Comparison of ENCODE assay signal across 8 mouse cellular contexts in genomic region chr14:67608262-67608661, GRCm38 (mm10).
DNase-seq lines count a peak whose midpoint lies in the region; ATAC-seq and TF ChIP-seq lines count a peak whose summit lies in the region.

No protein-coding gene starts in this region.

- H3K36me3 ChIP-seq in embryonic facial prominence, embryonic 10.5 days (replicated peaks) = no peaks in the 10 kb centered on the region
- H3K36me3 ChIP-seq in kidney, adult 2 months (ENCODE audit: control insufficient read depth, insufficient read depth, low read length) = no peaks in the 10 kb centered on the region
- H3K36me3 ChIP-seq in lung, embryonic 15.5 days = no peaks in the 10 kb centered on the region
- no peaks in the 10 kb centered on the region for H3K36me3 ChIP-seq in thymus, adult 2 months (ENCODE audit: control insufficient read depth, insufficient read depth, low read length)

- peak overlapping the region; percentile 42 for H3K4me3 ChIP-seq in embryonic facial prominence, embryonic 10.5 days
- no peak overlapping the region for H3K4me3 ChIP-seq in kidney, adult 2 months (ENCODE audit: insufficient read depth, low read depth, low read length)
- 0 out of 2 replicates have a peak overlapping the region, but pooled peaks have one; percentile 3 for H3K4me3 ChIP-seq in lung, embryonic 15.5 days
- no peak overlapping the region for H3K4me3 ChIP-seq in thymus, adult 2 months (ENCODE audit: control insufficient read depth, insufficient read depth, low read length)

- peak; percentile 37 for DNase-seq in ES-CJ7 (ENCODE audit: low read depth, low spot score)
- peak; percentile 45 for DNase-seq in embryonic facial prominence, embryonic 10.5 days (ENCODE audit: low spot score)
- DNase-seq in kidney, adult 2 months = peak; percentile 31
- peak; percentile 64 for DNase-seq in yolk sac, embryonic 10.5 days (ENCODE audit: low spot score)
- no peak for DNase-seq in thymus, adult 2 months
- no peak for DNase-seq in spleen, postnatal 10 days (ENCODE audit: low spot score in 2 of 2)
- DNase-seq in layer of hippocampus, adult 9-10 months (ENCODE audit: low spot score) = no peak

- peak overlapping the region; percentile 24; the same call in 1 of the 2 replicates for H3K27ac ChIP-seq in embryonic facial prominence, embryonic 10.5 days (replicated peaks)
- H3K27ac ChIP-seq in kidney, adult 2 months (ENCODE audit: insufficient read depth, low read depth, low read length) = no peak overlapping the region
- no peak overlapping the region for H3K27ac ChIP-seq in lung, embryonic 15.5 days
- H3K27ac ChIP-seq in thymus, adult 2 months (ENCODE audit: control insufficient read depth, insufficient read depth, low read length) = no peak overlapping the region

- H3K4me1 ChIP-seq in embryonic facial prominence, embryonic 10.5 days = peaks cover 48% of the 10 kb centered on the region
- H3K4me1 ChIP-seq in kidney, adult 2 months (ENCODE audit: control insufficient read depth, insufficient read depth, low read length) = no peaks in the 10 kb centered on the region
- H3K4me1 ChIP-seq in lung, embryonic 15.5 days = peaks cover 23% of the 10 kb centered on the region
- no peaks in the 10 kb centered on the region for H3K4me1 ChIP-seq in thymus, adult 2 months (replicated peaks; ENCODE audit: control insufficient read depth, insufficient read depth, low read length)

- TF ChIP-seq CTCF in kidney, adult 2 months (conservative IDR thresholded peaks at IDR 0.05; ENCODE audit: insufficient read depth, insufficient read length, low read depth, low read length) = no peak
- TF ChIP-seq CTCF in thymus, adult 2 months (IDR thresholded peaks at IDR 0.05; ENCODE audit: borderline replicate concordance, control insufficient read depth, extremely low read depth, insufficient read depth, low read length, poor library complexity) = no peak

- peak overlapping the region; percentile 46 for H3K4me2 ChIP-seq in lung, embryonic 15.5 days

- TF ChIP-seq POLR2A in kidney, adult 2 months (IDR thresholded peaks at IDR 0.05; ENCODE audit: low read depth, low read length) = no peak
- no peak for TF ChIP-seq POLR2A in thymus, adult 2 months (IDR thresholded peaks at IDR 0.05; ENCODE audit: control insufficient read depth, extremely low read depth, insufficient read depth, low read length, poor library complexity)

- WGBS in embryonic facial prominence, embryonic 10.5 days = 17% methylated on average over 20 of the region's 20 CpGs
- 26% methylated on average over 20 of the region's 20 CpGs for WGBS in kidney, adult 2 months
- WGBS in lung, embryonic 15.5 days = 22% methylated on average over 20 of the region's 20 CpGs
- 24% methylated on average over 20 of the region's 20 CpGs for WGBS in thymus, adult 2 months

- ATAC-seq in lung, embryonic 15.5 days (ENCODE audit: borderline replicate concordance, extremely low read depth, low FRiP score, low TSS enrichment) = no peak

- no peaks in the 10 kb centered on the region for H3K9me3 ChIP-seq in embryonic facial prominence, embryonic 10.5 days
- H3K9me3 ChIP-seq in lung, embryonic 15.5 days = no peaks in the 10 kb centered on the region

- H3K9ac ChIP-seq in lung, embryonic 15.5 days = no peak overlapping the region

- peaks cover 94% of the 10 kb centered on the region for H3K27me3 ChIP-seq in embryonic facial prominence, embryonic 10.5 days (replicated peaks; ENCODE audit: low read depth, poor library complexity, severe bottlenecking)
- H3K27me3 ChIP-seq in kidney, adult 2 months (replicated peaks; ENCODE audit: control insufficient read depth, insufficient read depth, low read length) = no peaks in the 10 kb centered on the region
- peaks cover 10% of the 10 kb centered on the region for H3K27me3 ChIP-seq in lung, embryonic 15.5 days
- H3K27me3 ChIP-seq in thymus, adult 2 months (ENCODE audit: control insufficient read depth, insufficient read depth, low read length) = 0 out of 2 replicates have a peak, but pooled peaks cover 3% of the 10 kb centered on the region

Comparison
In these comparisons a context has a peak if more than half of its experiments do, and no peak if none do; other contexts are left out.
1. DNase-seq: peak in ES-CJ7 (single experiment), embryonic facial prominence, embryonic 10.5 days (single experiment), kidney, adult 2 months (single experiment) and yolk sac, embryonic 10.5 days (single experiment); none in thymus, adult 2 months (single experiment), spleen, postnatal 10 days (0 of 2) and layer of hippocampus, adult 9-10 months (single experiment).
2. H3K4me3 ChIP-seq: peak in embryonic facial prominence, embryonic 10.5 days (single experiment) and lung, embryonic 15.5 days (single experiment); none in kidney, adult 2 months (single experiment) and thymus, adult 2 months (single experiment).